Mouse (Mus musculus) stomach, postnatal 0 days (tissue): Measurements from ENCODE around the gene Sstr4. TPM values are rescaled to one million over a fixed set of nuclear protein-coding genes. Genes with fewer than 3 reads are reported as not detected.
A peak's percentile ranks its signal among the peaks of the same experiment; 100 is the strongest.

Source experiments
- ATAC-seq: fragments of 200-750 bp; cut with Nextera tagmentation; 2 replicates; pipeline ENCODE4 v1.8.0; 2017; ENCODE audit not compliant: low FRiP score, low TSS enrichment
- DNase-seq: peaks from one replicate; pipeline ENCODE4 v3.0.0-alpha.2; 2016; ENCODE audit warnings: low spot score
- H3K27ac ChIP-seq: fragments of 300-500 bp; sonication (generic); replicated peaks from 2 replicates; pipeline ENCODE4 v1.5.1; 2014; ENCODE audit warnings: mild to moderate bottlenecking, control low read depth
- H3K27me3 ChIP-seq: fragments of 300-500 bp; sonication (generic); 2 replicates; pipeline ENCODE4 v1.6.1; 2014; ENCODE audit warnings: low read length; ENCODE audit not compliant: control insufficient read depth, insufficient read depth
- H3K36me3 ChIP-seq: fragments of 300-500 bp; sonication (generic); 2 replicates; pipeline ENCODE4 v1.6.1; 2014; ENCODE audit warnings: low read length, mixed read lengths; ENCODE audit not compliant: control insufficient read depth, insufficient read depth
- H3K4me1 ChIP-seq: fragments of 300-500 bp; sonication (generic); replicated peaks from 2 replicates; pipeline ENCODE4 v1.6.1; 2014; ENCODE audit warnings: antibody characterized with exemption; ENCODE audit not compliant: control insufficient read depth, insufficient read depth
- H3K4me2 ChIP-seq: fragments of 300-500 bp; sonication (generic); replicated peaks from 2 replicates; pipeline ENCODE4 v1.6.1; 2014; ENCODE audit warnings: low read depth, mild to moderate bottlenecking, control low read depth, moderate library complexity
- H3K4me3 ChIP-seq: fragments of 300-500 bp; sonication (generic); 2 replicates; pipeline ENCODE4 v1.5.1; 2014; ENCODE audit warnings: low read depth, low read length, control low read depth
- H3K9ac ChIP-seq: fragments of 300-500 bp; sonication (generic); 2 replicates; pipeline ENCODE4 v1.6.1; 2014; ENCODE audit warnings: mild to moderate bottlenecking, low read length, control low read depth, mixed read lengths
- H3K9me3 ChIP-seq: fragments of 300-500 bp; sonication (generic); 2 replicates; pipeline ENCODE4 v1.6.1; 2016; ENCODE audit warnings: low read length; ENCODE audit not compliant: control insufficient read depth
- CTCF ChIP-seq: IDR thresholded peaks from 2 replicates; pipeline ENCODE4 v1.5.1; 2016; ENCODE audit warnings: antibody characterized with exemption, low read depth, mild to moderate bottlenecking, moderate library complexity
- EP300 ChIP-seq: optimal IDR thresholded peaks from 2 replicates; pipeline ENCODE3; 2016; ENCODE audit warnings: antibody characterized with exemption
- WGBS: fragments of 180-500 bp; shearing (Covaris S2); extraction: QIAGEN DNeasy Blood & Tissue Kit; methylation state at CpG from one replicate; pipeline ENCODE4 v1.1.7; 2014; 5-methylcytosine and 5-hydroxymethylcytosine counted together
- polyA plus RNA-seq: library from polyadenylated mRNA; unstranded; fragments of >200 nt; fragmentation: Nextera tagmentation; extraction: Ambion mirVana; gene quantifications from 2 replicates; pipeline ENCODE4 v1.2.1, GENCODE M21; 2015

Gene Sstr4
- polyA plus RNA-seq, 1 experiment from 2014 or later, result 0.49 TPM

GRCm38 (mm10) chr2:148375326-148376150, 19.6 kb upstream of the Sstr4 start:
- DNase-seq (peak; percentile 22), ATAC-seq (no peak)
- no peak overlapping the region for H3K4me3 ChIP-seq
- no peaks in the 10 kb centered on the region for H3K27me3 ChIP-seq
- TF ChIP-seq EP300, result no peak
- peak; percentile 73 for TF ChIP-seq CTCF
- 78% methylated on average over 10 of the region's 10 CpGs for WGBS
- H3K9me3 ChIP-seq, result no peaks in the 10 kb centered on the region
- H3K4me2 ChIP-seq, result no peak overlapping the region
- no peaks in the 10 kb centered on the region for H3K4me1 ChIP-seq
- H3K27ac ChIP-seq, result no peak overlapping the region
- H3K9ac ChIP-seq, result no peak overlapping the region
- no peaks in the 10 kb centered on the region for H3K36me3 ChIP-seq

DNA sequence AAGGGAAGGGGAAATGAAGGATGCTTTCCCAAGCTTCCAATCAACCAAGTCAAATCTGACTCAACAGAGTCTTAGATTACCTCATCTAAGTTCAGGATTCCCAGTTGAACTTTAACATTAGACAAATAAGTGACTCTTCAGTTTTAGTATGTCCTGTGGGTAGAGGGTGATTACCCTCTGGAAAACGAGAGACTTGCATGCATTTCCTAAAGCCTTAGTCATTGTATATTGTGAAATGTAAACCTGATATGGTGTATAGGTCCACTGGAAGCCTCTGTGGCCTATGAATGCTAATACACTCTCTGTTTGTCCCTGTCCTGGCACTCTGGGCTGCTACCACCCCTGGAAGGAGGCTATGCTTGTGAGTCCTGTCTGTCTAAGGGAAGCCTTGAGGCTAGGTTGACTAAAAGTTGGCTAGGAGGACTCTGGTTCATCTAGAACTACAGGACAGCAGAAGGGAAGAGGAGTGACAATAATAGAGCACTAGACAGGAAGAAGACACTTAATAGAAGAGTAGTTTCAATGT, 16.3 kb upstream of the Sstr4 start:
- H3K27ac ChIP-seq, result no peak overlapping the region
- TF ChIP-seq CTCF (no peak), EP300 (no peak)
- WGBS, result 76% methylated on average over 1 of the region's 1 CpGs
- no peaks in the 10 kb centered on the region for H3K36me3 ChIP-seq
- no peaks in the 10 kb centered on the region for H3K4me1 ChIP-seq
- no peak overlapping the region for H3K9ac ChIP-seq
- DNase-seq (no peak), ATAC-seq (no peak)
- no peaks in the 10 kb centered on the region for H3K9me3 ChIP-seq
- no peaks in the 10 kb centered on the region for H3K27me3 ChIP-seq
- no peak overlapping the region for H3K4me2 ChIP-seq
- H3K4me3 ChIP-seq, result no peak overlapping the region

DNA sequence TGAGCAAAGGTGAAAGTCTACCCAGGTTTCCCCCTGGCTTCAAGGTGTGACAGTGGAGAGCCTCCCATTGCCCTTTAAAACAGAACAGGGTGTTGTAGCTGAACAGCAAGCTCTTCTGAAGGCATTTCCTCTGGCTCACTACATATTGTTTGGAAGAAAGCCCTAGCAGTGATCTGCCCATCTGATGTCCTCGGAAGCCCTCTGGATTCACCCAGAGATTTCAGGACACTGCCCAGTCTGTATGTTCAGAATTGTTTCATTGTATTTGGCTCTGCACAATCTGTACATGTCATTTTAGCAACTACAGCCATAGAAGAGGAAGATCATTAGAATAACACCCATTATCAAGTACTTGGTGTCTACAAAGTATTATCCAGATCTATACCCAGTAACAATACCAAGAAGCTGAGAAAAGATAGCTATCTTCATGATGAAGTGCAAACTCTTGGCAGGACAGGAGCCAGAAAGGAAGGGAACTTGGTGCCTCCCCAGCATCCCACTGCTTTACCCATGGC, 15.2 kb upstream of the Sstr4 start:
- 76% methylated on average over 1 of the region's 1 CpGs for WGBS
- Histone ChIP-seq H3K9ac (no peak overlapping the region), H3K9me3 (no peaks in the 10 kb centered on the region), H3K36me3 (no peaks in the 10 kb centered on the region), H3K4me2 (no peak overlapping the region), H3K27me3 (no peaks in the 10 kb centered on the region), H3K27ac (no peak overlapping the region), H3K4me1 (no peaks in the 10 kb centered on the region), H3K4me3 (no peak overlapping the region)
- DNase-seq (no peak), ATAC-seq (no peak)
- TF ChIP-seq CTCF (no peak), EP300 (no peak)

- no peaks in the 10 kb centered on the region for H3K36me3 ChIP-seq
- no peak overlapping the region for H3K27ac ChIP-seq
- TF ChIP-seq EP300 (no peak), CTCF (no peak)
- DNase-seq (no peak), ATAC-seq (no peak)
- no peak overlapping the region for H3K4me3 ChIP-seq
- H3K27me3 ChIP-seq, result no peaks in the 10 kb centered on the region
- H3K9me3 ChIP-seq, result no peaks in the 10 kb centered on the region
- no peak overlapping the region for H3K9ac ChIP-seq
- H3K4me2 ChIP-seq, result no peak overlapping the region
- 71% methylated on average over 2 of the region's 2 CpGs for WGBS
- no peaks in the 10 kb centered on the region for H3K4me1 ChIP-seq
Observed at GRCm38 (mm10) chr2:148381076-148381475, 14.1 kb upstream of the Sstr4 start.

DNA sequence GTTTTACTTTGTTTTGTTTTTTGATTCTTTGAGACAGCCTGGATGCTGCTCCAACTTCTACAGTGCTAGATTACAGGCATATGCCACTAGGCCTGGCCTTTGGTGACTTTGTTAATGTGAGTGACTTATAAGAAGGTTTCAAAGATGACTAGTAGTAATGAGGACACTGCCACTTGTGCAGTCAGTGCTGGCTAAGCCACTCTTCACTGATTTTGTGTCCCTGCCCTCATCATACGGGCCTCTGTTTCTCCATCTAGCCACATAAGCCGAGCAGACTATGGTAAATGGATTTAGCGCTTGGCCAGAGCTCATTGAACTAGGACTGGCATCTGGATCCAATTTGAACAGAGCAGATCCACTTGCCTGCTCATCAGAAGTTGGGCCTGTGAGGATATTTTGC, 8.7 kb upstream of the Sstr4 start:
- no peaks in the 10 kb centered on the region for H3K9me3 ChIP-seq
- DNase-seq (no peak), ATAC-seq (no peak)
- TF ChIP-seq CTCF (no peak), EP300 (no peak)
- no peak overlapping the region for H3K4me2 ChIP-seq
- no peaks in the 10 kb centered on the region for H3K36me3 ChIP-seq
- no peak overlapping the region for H3K27ac ChIP-seq
- WGBS, result 88% methylated on average over 3 of the region's 3 CpGs
- H3K4me3 ChIP-seq, result no peak overlapping the region
- H3K4me1 ChIP-seq, result no peaks in the 10 kb centered on the region
- H3K9ac ChIP-seq, result no peak overlapping the region
- no peaks in the 10 kb centered on the region for H3K27me3 ChIP-seq

- Histone ChIP-seq H3K4me1 (no peaks in the 10 kb centered on the region), H3K4me3 (no peak overlapping the region), H3K9ac (no peak overlapping the region), H3K9me3 (no peaks in the 10 kb centered on the region), H3K27me3 (no peaks in the 10 kb centered on the region), H3K27ac (no peak overlapping the region), H3K4me2 (no peak overlapping the region), H3K36me3 (no peaks in the 10 kb centered on the region)
- ATAC-seq (no peak), DNase-seq (no peak)
- no peak for TF ChIP-seq EP300
- no peak for TF ChIP-seq CTCF
- WGBS, result 76% methylated on average over 2 of the region's 2 CpGs
Observed at GRCm38 (mm10) chr2:148386927-148387326, 8.2 kb upstream of the Sstr4 start.
